Mouse (Mus musculus): Measurements from ENCODE around the gene Emc4.

The Emc4 gene

GRCm38 (mm10) chr2:112367726-112368673, at the start of gene Emc4:
Emc4 (minus strand) TSS chr2:112368027.
- DNase-seq, result peak; percentile 88

GRCm38 (mm10) chr2:112407030-112407429, 39.2 kb upstream of the Emc4 start:
- no peak for DNase-seq

GRCm38 (mm10) chr2:112396649-112397048, 28.8 kb upstream of the Emc4 start:
- DNase-seq, result no peak

DNA sequence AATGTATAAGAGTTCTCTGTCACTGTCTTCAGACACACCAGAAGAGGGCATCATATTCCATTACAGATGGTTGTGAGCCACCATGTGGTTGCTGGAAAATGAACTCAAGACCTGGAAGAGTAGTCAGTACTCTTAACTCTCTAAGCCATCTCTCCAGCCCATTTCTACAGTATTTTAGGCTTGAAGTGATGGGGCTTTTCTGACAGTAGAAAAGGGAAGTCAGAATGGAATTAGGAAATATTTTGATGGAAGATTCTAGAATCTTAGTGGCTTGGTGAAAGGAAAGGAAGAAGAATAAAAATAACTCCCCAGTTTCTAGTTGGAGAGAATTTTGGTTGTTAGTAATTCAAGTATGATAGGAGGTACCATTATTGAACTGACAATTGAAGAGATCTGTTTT, 26.1 kb upstream of the Emc4 start:
- no peak for DNase-seq

DNA sequence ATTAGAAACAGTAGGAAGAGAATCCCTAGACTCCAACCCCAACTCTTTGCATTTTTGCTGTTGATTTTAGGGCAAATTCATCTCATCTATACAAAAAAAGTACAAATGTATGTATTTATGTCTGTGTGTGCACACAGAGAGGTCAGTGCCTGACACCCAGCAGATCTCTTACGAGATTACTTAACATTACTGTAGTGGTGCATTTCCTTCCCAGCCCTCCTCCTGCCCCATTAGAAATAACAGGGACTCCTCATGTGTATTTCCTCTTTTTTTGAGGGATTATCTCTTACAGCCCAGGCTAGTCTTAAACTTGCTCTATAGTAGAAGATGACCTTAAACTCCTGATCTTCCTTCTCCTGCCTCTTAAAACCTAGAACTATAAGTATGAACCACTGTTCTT, 24.9 kb upstream of the Emc4 start:
- no peak for DNase-seq

DNA sequence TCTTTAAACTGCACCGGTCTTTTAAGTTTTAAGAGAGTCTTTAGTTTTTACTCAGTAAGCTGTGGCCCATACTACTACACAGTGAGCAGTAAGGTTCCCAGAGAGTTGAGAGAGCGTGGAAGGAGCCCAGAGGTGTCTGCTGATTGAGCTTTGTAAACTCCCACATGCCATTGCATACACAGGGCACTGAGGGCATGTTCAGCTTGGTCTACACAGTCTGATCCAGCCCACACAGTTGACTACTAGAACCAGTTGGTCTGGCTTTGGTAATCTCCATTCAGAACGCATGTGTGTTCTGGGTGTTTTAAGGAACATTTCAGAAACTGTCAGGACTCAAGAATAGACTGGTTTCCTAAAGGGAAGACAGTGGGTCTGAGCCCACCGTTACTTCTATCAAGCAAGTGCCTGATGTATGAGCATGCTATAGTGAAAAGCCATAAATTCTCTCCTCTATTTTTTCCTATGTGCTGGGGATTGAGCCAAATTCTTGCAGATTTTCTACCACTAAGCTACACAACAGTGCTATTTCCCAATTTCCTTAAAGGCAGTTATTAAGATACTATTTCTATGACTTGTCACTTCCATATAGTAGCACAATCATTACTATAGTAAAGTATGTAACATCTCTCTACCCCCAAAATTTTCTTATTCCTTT, 23.6 kb upstream of the Emc4 start:
- DNase-seq, result no peak

- DNase-seq, result no peak
Observed at GRCm38 (mm10) chr2:112390843-112391242, 23.0 kb upstream of the Emc4 start.

DNA sequence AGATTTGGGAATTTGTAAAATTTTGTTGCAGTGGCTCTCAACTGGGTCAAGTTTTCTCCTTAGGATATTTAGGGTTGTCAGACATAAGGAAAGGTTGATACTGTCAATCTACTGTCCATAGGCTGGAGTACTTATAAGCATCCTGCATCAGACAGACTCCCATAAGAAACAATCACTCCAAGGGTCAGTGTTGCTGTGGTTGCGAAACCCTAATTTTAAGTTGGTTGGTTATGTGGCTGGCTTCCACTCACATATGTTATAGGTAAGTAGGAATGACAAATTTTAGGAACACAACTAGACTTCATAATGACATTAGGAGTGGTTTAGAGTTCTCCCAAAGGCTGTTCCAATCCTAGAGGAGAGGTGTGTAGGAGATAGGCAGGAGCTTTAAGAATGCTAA, 13.4 kb upstream of the Emc4 start:
- no peak for DNase-seq

DNA sequence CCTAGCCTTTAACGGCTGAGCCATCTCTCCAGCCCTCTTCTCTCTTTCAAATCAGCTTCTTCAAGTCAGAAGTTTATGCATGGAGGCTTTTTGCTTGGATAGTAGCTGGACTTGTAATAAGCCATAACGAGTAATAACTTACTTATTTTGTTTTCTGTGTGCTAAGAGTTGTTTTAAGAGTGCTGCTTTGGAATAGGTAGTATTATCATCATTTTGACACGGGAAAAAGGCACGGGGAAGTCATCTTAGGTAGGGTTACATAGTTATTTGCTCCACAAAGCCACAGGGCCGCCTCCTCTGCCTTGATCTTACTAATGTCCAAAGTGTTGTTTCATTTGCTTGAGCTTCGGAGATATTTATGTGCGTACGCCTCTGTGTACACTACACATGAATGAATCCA, 12.3 kb upstream of the Emc4 start:
- no peak for DNase-seq

- DNase-seq, result peak; percentile 97
Observed at GRCm38 (mm10) chr2:112378973-112379898, 11.4 kb upstream of the Emc4 start, which contains the start of gene Katnbl1. Katnbl1 (plus strand) TSS chr2:112379211.

GRCm38 (mm10) chr2:112374610-112375009, 6.8 kb upstream of the Emc4 start:
- DNase-seq, result no peak

GRCm38 (mm10) chr2:112373141-112373540, 5.3 kb upstream of the Emc4 start:
- no peak for DNase-seq

GRCm38 (mm10) chr2:112369941-112370340, 2.1 kb upstream of the Emc4 start:
- no peak for DNase-seq

- peak; percentile 11 for DNase-seq
Observed at GRCm38 (mm10) chr2:112367222-112367621, 605 bp downstream of the Emc4 start.

- no peak for DNase-seq
Observed at GRCm38 (mm10) chr2:112360781-112361169, 7.1 kb downstream of the Emc4 start.

DNA sequence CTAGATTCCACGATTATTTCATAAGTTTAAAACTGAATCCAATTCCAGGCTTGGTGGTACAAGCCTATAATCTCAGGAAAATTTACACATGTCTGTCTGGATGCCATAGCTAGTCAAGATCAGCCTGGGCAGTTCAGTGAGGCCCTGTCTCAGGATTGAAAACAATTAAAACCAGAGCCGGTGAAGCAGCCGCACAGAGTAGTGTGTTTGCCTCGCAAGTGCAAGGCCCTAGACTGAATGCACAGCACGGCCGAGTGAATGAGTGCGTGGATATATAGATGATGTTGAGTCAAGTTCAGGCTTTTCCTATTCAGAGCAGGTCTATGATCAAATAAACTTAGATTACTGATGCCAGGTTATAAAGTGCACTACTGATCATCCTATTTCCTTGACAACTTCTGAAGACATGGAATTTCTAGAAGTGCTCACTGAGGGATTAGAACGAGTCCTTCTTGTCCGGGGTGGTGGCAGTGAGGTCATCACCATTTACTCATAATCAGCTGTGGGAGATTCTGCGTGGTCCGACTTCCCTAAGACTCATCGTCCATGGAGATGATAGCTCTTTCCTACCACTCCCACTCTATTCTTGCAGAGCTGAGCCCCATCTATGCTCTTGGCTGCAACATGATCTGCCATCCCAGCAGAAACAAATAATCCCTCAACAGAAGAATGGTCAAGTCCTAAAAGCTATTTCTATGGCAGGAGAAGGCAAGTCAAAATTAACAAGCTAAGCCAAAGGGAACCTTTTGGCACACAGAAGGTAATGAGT, 7.6 kb downstream of the Emc4 start:
- no peak for DNase-seq

DNA sequence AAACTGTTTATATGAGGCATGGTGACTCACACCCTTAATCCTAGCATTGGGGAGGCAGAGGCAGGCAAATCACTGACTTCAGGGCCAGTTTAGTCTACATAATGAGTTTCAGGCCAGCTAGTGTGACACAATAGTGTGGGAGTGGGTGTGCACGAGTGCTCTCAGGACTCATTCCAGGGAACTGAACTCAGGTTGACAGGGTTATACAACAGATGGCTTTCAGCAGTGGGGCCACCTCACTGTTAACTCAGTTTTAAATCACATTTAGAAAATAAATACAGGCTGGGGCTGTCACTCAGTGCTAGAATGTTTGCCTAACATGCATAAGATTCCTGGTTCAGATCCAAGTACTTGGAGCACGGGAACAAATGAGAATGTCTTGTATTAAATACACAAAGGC, 8.2 kb downstream of the Emc4 start:
- DNase-seq, result no peak

DNA sequence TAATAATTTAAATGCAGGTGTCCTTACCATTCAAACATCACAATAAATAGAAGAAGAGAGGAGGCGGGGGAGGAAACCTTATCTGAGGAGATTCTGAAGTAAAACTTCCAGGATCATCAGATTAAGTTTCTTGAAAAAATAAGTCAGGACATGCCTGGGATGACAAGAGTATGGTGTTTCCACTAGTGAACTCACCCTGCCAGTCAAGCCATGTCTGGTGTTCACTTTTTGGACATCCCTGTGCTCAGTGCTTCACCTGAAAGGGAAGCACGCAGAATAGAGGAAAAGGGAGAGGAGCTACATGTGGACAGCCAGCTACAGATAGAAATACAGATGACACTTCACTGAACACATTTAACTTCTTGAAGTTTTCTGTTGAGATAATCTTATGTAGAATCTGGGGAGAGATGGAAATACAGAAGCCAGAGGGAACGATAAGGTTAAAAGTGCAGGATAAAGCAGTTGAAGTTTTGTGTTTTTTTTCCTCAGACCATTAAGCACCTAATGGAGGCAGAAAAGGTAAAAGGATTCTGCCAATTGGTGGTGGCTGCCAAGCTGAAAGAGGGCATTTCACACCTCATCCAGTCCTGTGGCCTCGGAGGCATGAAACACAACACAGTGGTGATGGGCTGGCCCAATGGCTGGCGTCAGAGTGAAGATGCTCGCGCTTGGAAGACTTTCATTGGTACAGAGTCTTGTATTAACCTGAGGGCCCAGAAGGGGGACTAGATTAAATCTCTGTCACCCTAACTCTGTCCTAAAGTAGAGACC, 14.0 kb downstream of the Emc4 start:
- DNase-seq, result no peak

DNA sequence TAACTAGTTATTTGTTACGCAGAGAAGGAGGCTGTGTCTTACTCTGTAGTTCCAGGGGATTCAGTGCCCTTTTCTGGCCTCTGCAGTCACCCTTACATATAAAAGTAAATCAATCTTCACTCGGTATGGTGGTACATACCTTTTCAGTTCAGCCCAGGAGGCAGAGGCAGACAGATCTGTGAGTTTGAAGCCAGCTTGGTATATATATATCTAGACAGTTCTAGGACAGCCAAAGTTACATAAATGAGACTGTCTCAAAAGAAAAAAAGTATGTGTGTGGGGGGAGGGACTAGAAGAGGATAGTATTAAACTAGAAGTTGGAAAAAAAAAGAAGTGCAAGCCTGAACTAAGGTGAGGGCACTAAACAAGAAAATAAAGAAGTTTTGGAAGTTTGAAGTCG, 19.6 kb downstream of the Emc4 start:
- DNase-seq, result no peak

DNA sequence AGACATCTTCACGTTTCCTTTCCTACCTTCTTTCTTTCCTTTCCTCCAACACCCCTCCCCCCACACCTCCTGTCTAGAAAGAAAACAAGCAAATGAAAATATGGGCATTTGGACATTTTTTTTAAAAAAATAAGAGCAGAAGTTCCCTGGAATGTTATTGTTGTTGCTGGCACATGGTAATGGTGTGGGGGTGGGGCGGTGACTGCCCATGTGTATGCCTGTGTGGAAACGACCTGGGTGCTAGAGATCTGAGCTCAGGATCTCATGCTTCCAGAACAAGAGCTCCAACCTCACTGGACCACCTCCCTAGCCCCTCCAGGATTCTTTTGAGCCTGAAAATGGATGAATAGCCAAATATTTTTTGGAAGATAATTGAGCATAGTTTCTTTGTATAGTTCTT, 26.7 kb downstream of the Emc4 start:
- DNase-seq, result no peak

DNA sequence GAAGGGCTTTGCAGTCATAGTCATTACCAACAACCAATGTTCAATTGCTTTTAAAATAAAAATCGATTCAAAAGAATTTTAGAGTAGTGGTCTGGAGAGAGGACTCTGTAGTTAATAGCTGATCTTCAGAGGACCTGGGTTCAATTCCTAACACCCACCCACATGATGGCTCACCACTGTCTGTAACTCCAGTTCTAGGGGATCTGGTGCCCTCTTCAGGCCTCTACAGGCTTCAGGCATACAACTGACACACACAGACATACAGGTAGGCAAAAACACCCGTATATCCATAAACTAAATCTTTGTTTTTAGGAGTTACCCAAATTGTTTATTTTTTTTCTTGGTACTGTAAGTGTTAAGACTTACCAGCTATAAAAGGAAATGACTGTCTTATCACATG, 28.1 kb downstream of the Emc4 start:
- DNase-seq, result peak; percentile 22

- DNase-seq, result no peak
Observed at GRCm38 (mm10) chr2:112337211-112337610, 30.6 kb downstream of the Emc4 start.

All from thymus, postnatal 25 days (tissue).